Mouse (Mus musculus): ENCODE measurements at regions not wholly inside any gene's neighbourhood (a gene's known extent, or its start where the extent isn't known, plus 50 kb on each side); places are given as distances from the start of the nearest gene placed in this dataset.
"Not testable (repeated sequence)": the region's sequence is repeated elsewhere in the genome, so short reads cannot be mapped to it uniquely, and the experiment has no call there.

- TF ChIP-seq USF1 (IDR thresholded peaks at IDR 0.05; ENCODE audit: low read depth); CEBPB (IDR thresholded peaks at IDR 0.05; ENCODE audit: low read depth); CTCF (IDR thresholded peaks at IDR 0.05; ENCODE audit: control insufficient read depth, insufficient read depth, insufficient read length); MAX (IDR thresholded peaks at IDR 0.05); MYOD1 (IDR thresholded peaks at IDR 0.05; ENCODE audit: control insufficient read depth, insufficient read length, low read depth); FOSL1 (IDR thresholded peaks at IDR 0.05; ENCODE audit: insufficient read depth, low read length, poor library complexity, severe bottlenecking); MYOG (IDR thresholded peaks at IDR 0.05; ENCODE audit: control insufficient read depth, extremely low read depth, insufficient read length): not testable (repeated sequence)
These were observed 65.8 kb upstream of the Nap1l2 start for GRCm38 (mm10) chrX:103252056-103252850.

All from C2C12 (cell line).